Mouse (Mus musculus) lung, postnatal 4 days (tissue): ENCODE data around the gene Pik3cd.
A peak's percentile ranks its signal among the peaks of the same experiment; 100 is the strongest.

Experiments used
- DNase-seq, 2 experiments: peaks; one replicate each; pipeline ENCODE4 v3.0.0; 2021

Pik3cd gene

GRCm38 (mm10) chr4:149723855-149724731 lies 21.7 kb upstream of the Pik3cd start:
- DNase-seq, result peak; percentile 55 to 67

DNA sequence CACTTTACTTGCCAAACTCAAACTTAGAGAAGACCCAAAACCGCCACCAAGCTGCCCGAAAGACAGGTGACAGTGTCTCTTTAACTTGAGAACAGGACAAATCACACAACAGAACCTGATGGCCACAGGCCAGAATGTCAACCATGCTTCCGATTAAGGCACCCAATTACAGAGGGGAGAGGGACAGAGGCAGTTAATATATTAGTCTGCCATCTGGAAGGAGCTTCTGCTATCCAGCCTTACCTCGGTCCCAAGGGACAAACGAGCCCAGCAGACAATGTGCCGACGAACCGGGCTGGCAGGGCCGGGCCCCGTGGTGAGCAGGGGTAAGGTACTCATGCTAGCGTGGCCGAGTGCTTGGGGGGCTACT lies 20.6 kb upstream of the Pik3cd start:
- DNase-seq, result no peak

GRCm38 (mm10) chr4:149722104-149723020 lies 20.0 kb upstream of the Pik3cd start:
- DNase-seq, result no peak

DNA sequence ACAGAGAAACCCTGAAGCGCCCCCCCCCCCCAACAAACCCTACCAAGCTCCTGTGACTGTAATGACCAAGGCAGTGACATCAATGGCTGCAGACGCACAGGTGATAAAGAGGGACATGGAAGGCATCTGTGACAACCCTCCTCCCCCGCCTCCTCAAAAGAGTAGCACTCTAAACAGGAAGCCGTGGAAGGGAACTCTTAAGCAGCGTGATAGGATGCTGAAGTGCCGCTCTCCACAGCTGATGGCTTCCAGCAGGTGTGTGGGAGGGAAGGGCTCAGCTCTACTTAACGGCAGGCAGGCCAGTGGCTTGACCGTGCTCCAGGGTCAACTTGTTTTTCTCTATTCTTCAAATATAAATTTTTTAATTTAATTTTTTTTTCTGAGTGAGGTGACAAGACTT lies 18.8 kb upstream of the Pik3cd start:
- DNase-seq, result no peak

DNA sequence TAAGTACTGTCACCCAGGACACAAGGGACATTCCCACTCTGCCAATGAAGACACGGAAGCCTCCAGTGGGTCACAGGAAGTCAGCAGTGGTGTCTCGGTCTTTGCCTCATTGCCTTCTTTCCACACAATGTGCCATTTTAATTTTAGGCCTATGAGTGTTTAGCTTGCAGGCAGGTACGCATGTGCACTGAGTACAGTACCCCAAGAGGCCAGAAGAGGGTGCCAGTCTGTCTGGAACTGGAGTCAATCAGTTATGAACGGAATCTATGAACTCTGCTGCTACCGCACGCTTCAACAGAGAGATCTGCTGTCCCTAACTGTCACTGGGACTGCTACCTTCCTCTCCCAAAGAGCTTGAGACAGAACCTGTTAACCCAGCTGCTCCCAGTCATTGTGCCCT lies 17.3 kb upstream of the Pik3cd start:
- peak in 1 of 2 experiments; percentile 48 for DNase-seq

GRCm38 (mm10) chr4:149714542-149714941 lies 12.2 kb upstream of the Pik3cd start:
- no peak for DNase-seq

- DNase-seq, result peak; percentile 37 to 61
Measured at GRCm38 (mm10) chr4:149711955-149712354, 9.6 kb upstream of the Pik3cd start.

DNA sequence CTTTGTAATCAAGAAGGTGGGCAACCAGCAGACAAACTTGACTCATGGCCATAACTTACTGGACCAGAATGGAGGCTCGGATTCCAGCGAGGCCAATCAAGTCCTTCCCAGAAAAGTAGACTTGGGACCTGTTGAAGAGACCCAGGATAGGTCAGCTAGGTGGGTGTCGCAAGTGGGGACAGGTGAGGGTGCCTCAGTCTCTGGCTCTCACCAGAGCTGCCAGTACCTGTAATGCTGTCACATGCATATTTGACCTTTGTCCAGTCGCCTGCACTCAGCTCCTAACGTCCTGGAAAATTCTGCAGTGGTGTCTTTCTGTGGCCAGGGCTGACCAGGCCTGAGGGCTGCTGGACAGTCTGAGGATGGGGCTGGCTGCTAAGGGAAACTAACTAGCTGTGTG lies 9.1 kb upstream of the Pik3cd start:
- no peak for DNase-seq

DNA sequence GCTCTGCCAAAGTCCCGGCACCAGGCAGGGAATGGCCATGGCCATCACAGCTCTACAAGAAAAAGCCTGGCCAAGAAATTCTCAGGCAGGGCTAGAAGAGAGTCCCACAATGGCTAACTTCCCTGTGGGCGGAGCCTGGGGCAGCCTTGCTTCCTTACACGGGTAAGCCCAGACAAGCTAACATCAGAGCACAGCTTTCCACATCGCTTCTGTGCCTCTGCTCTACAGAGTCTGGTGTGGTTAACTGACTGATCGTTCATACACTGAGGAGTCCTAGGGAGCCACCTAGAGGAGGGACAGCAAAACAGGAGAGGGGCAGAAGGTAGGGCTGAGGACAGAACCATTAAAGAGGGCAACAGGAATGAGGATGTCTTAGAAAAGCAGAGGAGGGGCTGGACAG lies 8.1 kb upstream of the Pik3cd start:
- peak; percentile 73 to 76 for DNase-seq

GRCm38 (mm10) chr4:149705941-149706340 lies 3.6 kb upstream of the Pik3cd start:
- DNase-seq, result peak in 1 of 2 experiments; percentile 28

DNA sequence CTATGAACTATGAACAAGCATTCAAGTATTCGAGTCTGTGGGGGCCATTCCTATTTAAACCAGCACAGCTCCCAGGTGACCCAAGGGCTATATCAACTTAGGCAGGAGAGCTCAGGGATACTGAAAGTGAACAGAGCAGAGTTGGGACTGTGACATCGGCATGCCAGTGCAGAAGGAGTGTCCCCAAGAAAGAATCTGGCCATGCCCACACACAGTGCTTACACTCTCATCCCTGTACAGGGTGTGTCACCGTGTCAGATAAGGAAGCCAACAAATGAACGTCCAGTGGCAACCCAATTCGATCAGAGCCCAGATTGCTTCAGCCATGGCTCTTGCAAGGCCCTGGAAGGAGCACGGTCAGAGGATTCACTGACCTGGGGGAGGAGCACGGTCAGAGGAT lies 2.9 kb upstream of the Pik3cd start:
- no peak for DNase-seq

DNA sequence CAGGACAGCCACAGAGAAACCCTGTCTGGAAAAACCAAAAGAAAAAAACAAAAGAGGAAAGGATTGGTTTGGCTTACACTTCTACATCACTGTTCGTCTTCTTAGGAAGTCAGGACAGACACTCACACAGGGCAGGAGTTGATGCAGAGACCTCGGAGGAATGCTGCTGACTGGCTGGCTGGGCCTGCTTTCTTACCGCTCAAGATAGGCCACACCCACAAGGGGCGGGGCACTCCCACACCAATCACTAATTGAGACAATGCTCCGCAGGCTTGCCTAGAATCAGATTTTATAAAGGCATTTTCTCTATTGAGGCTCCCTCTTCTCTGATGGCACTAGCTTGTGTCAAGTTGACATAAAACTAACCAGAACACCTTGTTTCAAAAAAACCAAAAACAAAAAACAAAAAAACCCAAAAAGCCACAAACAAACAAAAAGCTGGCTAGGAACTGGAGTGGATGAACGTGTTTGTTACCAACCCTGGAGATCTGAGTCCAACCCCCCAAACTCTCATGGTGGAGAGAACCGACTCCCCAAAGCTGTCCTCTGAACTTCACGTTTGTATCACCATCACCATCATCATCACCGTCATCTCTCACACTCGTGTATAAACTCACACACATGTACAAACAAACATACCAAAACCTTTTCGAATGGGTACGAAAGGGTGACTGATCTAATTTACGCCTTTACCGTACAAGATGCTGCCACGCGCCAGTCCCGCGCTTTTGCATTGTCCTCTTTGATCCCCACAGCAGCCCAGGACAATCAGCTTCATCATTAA lies 753 bp downstream of the Pik3cd start:
- peak; percentile 67 to 74 for DNase-seq

- no peak for DNase-seq
Measured at GRCm38 (mm10) chr4:149699953-149700352, 2.4 kb downstream of the Pik3cd start.

DNA sequence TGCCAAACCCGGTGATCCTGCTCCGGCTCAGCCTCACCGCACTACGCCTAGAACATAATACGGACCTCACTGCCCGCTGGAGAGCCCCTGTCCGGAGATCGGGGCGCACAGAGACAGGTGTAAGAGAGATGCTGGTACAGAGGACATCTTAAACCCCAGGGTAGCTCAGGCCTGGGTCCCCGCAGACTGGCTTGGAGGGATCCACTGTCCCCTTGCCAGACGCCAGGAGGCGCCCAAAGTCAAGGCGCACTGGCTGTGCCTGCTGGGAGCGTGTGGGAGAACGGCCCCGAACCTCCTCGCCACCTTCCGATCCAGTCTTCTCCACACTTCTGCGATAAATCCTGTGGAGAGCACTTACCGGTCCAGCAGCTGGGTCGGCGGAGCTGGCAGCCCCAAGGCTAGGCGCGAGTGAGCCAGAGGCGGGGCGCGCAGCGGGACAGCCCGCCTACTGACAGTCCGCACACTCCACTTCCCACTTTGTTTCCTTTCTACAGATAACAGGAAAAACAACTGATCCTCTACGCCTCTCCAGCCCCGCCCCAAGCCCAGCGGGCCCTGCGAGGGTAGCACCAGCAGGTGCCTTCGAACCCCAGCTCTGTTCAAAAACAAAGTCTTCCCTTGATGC lies 4.1 kb downstream of the Pik3cd start:
- DNase-seq, result peak; percentile 72 to 75

GRCm38 (mm10) chr4:149697506-149698196 lies 4.7 kb downstream of the Pik3cd start:
- DNase-seq, result peak; percentile 42 to 56

DNA sequence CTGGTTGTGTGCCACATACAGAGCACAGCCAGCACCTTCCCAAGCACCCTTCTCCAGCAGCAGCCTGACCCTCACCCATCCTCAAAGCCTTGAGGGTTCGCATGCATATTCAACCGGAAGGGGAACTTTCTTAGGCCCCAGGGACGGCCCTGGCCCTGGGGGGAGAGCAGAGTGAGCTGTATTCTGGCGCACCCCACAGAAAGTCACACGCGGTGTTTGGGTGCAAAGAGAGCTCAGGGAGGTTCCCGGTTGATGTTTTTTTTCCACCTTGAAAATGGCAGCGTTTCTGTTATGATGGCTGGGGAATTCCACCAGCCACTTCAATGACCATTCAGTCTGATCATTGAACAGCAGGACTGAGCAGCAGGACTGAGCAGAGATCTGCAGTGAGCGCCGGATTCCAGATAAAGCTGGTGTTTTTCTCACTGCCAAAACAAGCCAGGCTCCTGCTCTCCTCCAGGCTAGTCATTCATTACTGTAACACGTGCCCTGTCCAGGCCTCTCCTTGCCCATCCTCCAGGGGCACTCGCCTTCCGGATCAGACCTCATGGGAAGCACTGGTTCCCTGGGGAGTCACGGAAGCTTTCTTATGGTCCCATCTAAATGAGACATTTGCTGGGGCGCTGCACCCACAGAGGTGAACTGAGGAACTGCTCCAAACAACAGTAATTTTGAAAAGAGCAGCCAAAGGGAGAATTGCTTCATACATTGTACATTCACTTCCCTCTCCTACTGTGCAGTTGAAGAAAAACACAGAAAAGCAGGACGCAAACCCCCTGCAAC lies 6.0 kb downstream of the Pik3cd start:
- peak; percentile 44 to 46 for DNase-seq

- no peak for DNase-seq
Measured at GRCm38 (mm10) chr4:149691368-149691767, 11.0 kb downstream of the Pik3cd start.

DNA sequence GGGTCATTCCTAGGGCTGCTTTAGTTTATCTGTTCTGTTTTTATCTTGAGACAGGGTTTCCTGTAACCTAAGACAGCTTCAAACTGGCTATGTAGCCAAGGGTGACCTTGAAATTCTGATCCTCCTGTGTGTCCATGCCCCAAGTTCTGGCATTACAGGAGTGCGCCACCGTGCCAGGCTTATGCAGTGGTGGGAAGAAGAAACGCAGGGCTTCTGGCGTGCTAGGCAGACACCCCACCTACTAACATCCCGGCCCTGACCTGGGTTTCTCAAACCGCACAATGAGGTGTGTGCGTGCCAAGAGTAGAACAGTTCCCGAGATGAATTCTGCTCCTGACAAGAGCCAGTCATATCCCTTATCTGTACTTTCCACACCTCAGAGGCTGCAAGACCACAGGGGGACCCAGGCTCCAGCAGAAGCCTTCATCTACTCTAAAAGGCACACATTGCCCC lies 11.5 kb downstream of the Pik3cd start:
- no peak for DNase-seq

GRCm38 (mm10) chr4:149689822-149690700 lies 12.3 kb downstream of the Pik3cd start:
- no peak for DNase-seq

GRCm38 (mm10) chr4:149688861-149689260 lies 13.5 kb downstream of the Pik3cd start:
- no peak for DNase-seq
